Mouse (Mus musculus) midbrain, embryonic 15.5 days (tissue): ENCODE measurements around the gene Nme1. TPM values are rescaled to one million over a fixed set of nuclear protein-coding genes. Genes with fewer than 3 reads are reported as not detected.

Experiments
- ATAC-seq: fragments of 200-750 bp; cut with Nextera tagmentation; replicated peaks from 2 replicates; pipeline ENCODE4 v1.8.0; 2017; ENCODE audit warnings: moderate TSS enrichment
- H3K27ac ChIP-seq: fragments of 300-500 bp; sonication (generic); 2 replicates; pipeline ENCODE4 v1.5.1; 2015; ENCODE audit warnings: mild to moderate bottlenecking, inconsistent platforms
- H3K27me3 ChIP-seq: fragments of 300-500 bp; sonication (generic); replicated peaks from 2 replicates; pipeline ENCODE4 v1.6.1; 2015; ENCODE audit warnings: inconsistent platforms
- H3K36me3 ChIP-seq: fragments of 300-500 bp; sonication (generic); replicated peaks from 2 replicates; pipeline ENCODE4 v1.6.1; 2015; ENCODE audit warnings: inconsistent platforms
- H3K4me1 ChIP-seq: fragments of 300-500 bp; sonication (generic); 2 replicates; pipeline ENCODE4 v1.6.1; 2015; ENCODE audit warnings: inconsistent platforms
- H3K4me2 ChIP-seq: fragments of 300-500 bp; sonication (generic); 2 replicates; pipeline ENCODE4 v1.6.1; 2015; ENCODE audit warnings: inconsistent platforms, mild to moderate bottlenecking, moderate library complexity
- H3K4me3 ChIP-seq: fragments of 300-500 bp; sonication (generic); 2 replicates; pipeline ENCODE4 v1.5.1; 2015; ENCODE audit warnings: mild to moderate bottlenecking, inconsistent platforms
- H3K9ac ChIP-seq: fragments of 300-500 bp; sonication (generic); 2 replicates; pipeline ENCODE4 v1.6.1; 2015; ENCODE audit warnings: mild to moderate bottlenecking, inconsistent platforms
- H3K9me3 ChIP-seq: fragments of 300-500 bp; sonication (generic); 2 replicates; pipeline ENCODE4 v1.6.1; 2016; ENCODE audit warnings: inconsistent platforms
- WGBS: fragments of 180-500 bp; shearing (Covaris S2); methylation state at CpG from one replicate; pipeline ENCODE4 v1.1.7; 2015; ENCODE audit warnings: mixed read lengths; 5-methylcytosine and 5-hydroxymethylcytosine counted together
- polyA plus RNA-seq: library from polyadenylated mRNA; unstranded; fragments of >200 nt; fragmentation: Nextera tagmentation; extraction: Ambion mirVana; gene quantifications from 2 replicates; pipeline ENCODE4 v1.2.1, GENCODE M21; 2015

The Nme1 gene
- 473 and 498 TPM in 2 replicates for polyA plus RNA-seq

GRCm38 (mm10) chr11:93968005-93968847 lies at the start of gene Nme1, which contains the start of gene Gm20390:
Gene Nme1 (minus strand): TSS chr11:93968521.
Gene Gm20390 (minus strand): TSS chr11:93968293.
- no peaks in the 10 kb centered on the region for H3K9me3 ChIP-seq
- WGBS = under 1% methylated on average over 40 of the region's 40 CpGs
- peak; percentile 96 for ATAC-seq

GRCm38 (mm10) chr11:94003346-94003745 lies 35.0 kb upstream of the Nme1 start:
- no peak overlapping the region for H3K4me3 ChIP-seq
- no peak overlapping the region for H3K9ac ChIP-seq
- peaks cover 13% of the 10 kb centered on the region for H3K4me1 ChIP-seq
- 98% methylated on average over 2 of the region's 2 CpGs for WGBS
- ATAC-seq = no peak
- H3K9me3 ChIP-seq = no peaks in the 10 kb centered on the region
- H3K4me2 ChIP-seq = no peak overlapping the region
- no peaks in the 10 kb centered on the region for H3K27me3 ChIP-seq
- H3K36me3 ChIP-seq = no peaks in the 10 kb centered on the region
- H3K27ac ChIP-seq = no peak overlapping the region

More at GRCm38 (mm10) chr11:93968005-93968847, at the start of gene Nme1, which contains the start of gene Gm20390:
- Histone ChIP-seq H3K36me3 (peaks cover 20% of the 10 kb centered on the region), H3K27me3 (no peaks in the 10 kb centered on the region), H3K4me1 (peaks cover 23% of the 10 kb centered on the region), H3K4me3 (peak within 1 kb of the TSS; percentile 61), H3K9ac (peak within 1 kb of the TSS; percentile 62), H3K4me2 (peak within 1 kb of the TSS; percentile 69), H3K27ac (peak within 1 kb of the TSS; percentile 82)

- Histone ChIP-seq H3K9me3 (no peaks in the 10 kb centered on the region), H3K27me3 (no peaks in the 10 kb centered on the region), H3K4me1 (peaks cover 36% of the 10 kb centered on the region), H3K27ac (no peak overlapping the region), H3K9ac (no peak overlapping the region), H3K36me3 (no peaks in the 10 kb centered on the region), H3K4me3 (no peak overlapping the region), H3K4me2 (no peak overlapping the region)
- no peak for ATAC-seq
These were observed 31.0 kb upstream of the Nme1 start for GRCm38 (mm10) chr11:93999276-93999675.

- no peak for ATAC-seq
- no peaks in the 10 kb centered on the region for H3K36me3 ChIP-seq
- H3K4me2 ChIP-seq = peak overlapping the region; percentile 68
- 34% methylated on average over 13 of the region's 13 CpGs for WGBS
- peak overlapping the region; percentile 98 for H3K4me3 ChIP-seq
- H3K9me3 ChIP-seq = no peaks in the 10 kb centered on the region
- H3K9ac ChIP-seq = peak overlapping the region; percentile 90; the same call in 1 of the 2 replicates
- no peaks in the 10 kb centered on the region for H3K27me3 ChIP-seq
- peaks cover 36% of the 10 kb centered on the region for H3K4me1 ChIP-seq
- no peak overlapping the region for H3K27ac ChIP-seq
These were observed 28.9 kb upstream of the Nme1 start for GRCm38 (mm10) chr11:93997141-93997775.

GRCm38 (mm10) chr11:93996306-93997140 lies 28.2 kb upstream of the Nme1 start:
- Histone ChIP-seq H3K9ac (peak overlapping the region; percentile 90), H3K27ac (peak overlapping the region; percentile 96), H3K4me3 (peak overlapping the region; percentile 98), H3K4me1 (peaks cover 36% of the 10 kb centered on the region), H3K36me3 (no peaks in the 10 kb centered on the region), H3K27me3 (no peaks in the 10 kb centered on the region), H3K4me2 (peak overlapping the region; percentile 68), H3K9me3 (no peaks in the 10 kb centered on the region)
- WGBS = under 1% methylated on average over 58 of the region's 58 CpGs
- ATAC-seq = peak; percentile 72

GRCm38 (mm10) chr11:93995720-93996305 lies 27.5 kb upstream of the Nme1 start, which contains the start of gene Spag9:
Gene Spag9 (plus strand): TSS chr11:93996091.
- Histone ChIP-seq H3K9ac (peak within 1 kb of the TSS; percentile 90), H3K27me3 (no peaks in the 10 kb centered on the region), H3K9me3 (no peaks in the 10 kb centered on the region), H3K4me1 (peaks cover 36% of the 10 kb centered on the region), H3K4me3 (peak within 1 kb of the TSS; percentile 98), H3K27ac (peak within 1 kb of the TSS; percentile 96), H3K36me3 (no peaks in the 10 kb centered on the region), H3K4me2 (peak within 1 kb of the TSS; percentile 88)
- peak; percentile 94 for ATAC-seq
- WGBS = 1% methylated on average over 59 of the region's 70 CpGs

GRCm38 (mm10) chr11:93995111-93995719 lies 26.9 kb upstream of the Nme1 start:
- Histone ChIP-seq H3K4me2 (peak overlapping the region; percentile 88), H3K9ac (peak overlapping the region; percentile 70), H3K36me3 (no peaks in the 10 kb centered on the region), H3K27me3 (no peaks in the 10 kb centered on the region), H3K4me3 (peak overlapping the region; percentile 98), H3K4me1 (peaks cover 36% of the 10 kb centered on the region), H3K27ac (peak overlapping the region; percentile 96), H3K9me3 (no peaks in the 10 kb centered on the region)
- 9% methylated on average over 15 of the region's 15 CpGs for WGBS
- ATAC-seq = peak; percentile 53

- H3K27ac ChIP-seq = peak overlapping the region; percentile 96; the same call in 1 of the 2 replicates
- H3K36me3 ChIP-seq = no peaks in the 10 kb centered on the region
- H3K4me1 ChIP-seq = peaks cover 33% of the 10 kb centered on the region
- peak overlapping the region; percentile 70 for H3K9ac ChIP-seq
- ATAC-seq = no peak
- H3K9me3 ChIP-seq = no peaks in the 10 kb centered on the region
- 65% methylated on average over 5 of the region's 5 CpGs for WGBS
- H3K4me3 ChIP-seq = no peak overlapping the region
- H3K4me2 ChIP-seq = peak overlapping the region; percentile 88; the same call in 1 of the 2 replicates
- H3K27me3 ChIP-seq = no peaks in the 10 kb centered on the region
These were observed 26.2 kb upstream of the Nme1 start for GRCm38 (mm10) chr11:93994531-93994930.

- Histone ChIP-seq H3K27me3 (no peaks in the 10 kb centered on the region), H3K9ac (no peak overlapping the region), H3K4me2 (no peak overlapping the region), H3K4me3 (no peak overlapping the region), H3K9me3 (no peaks in the 10 kb centered on the region), H3K27ac (no peak overlapping the region), H3K4me1 (no peaks in the 10 kb centered on the region), H3K36me3 (no peaks in the 10 kb centered on the region)
- no peak for ATAC-seq
- WGBS = 76% methylated on average over 12 of the region's 12 CpGs
These were observed 20.2 kb upstream of the Nme1 start for GRCm38 (mm10) chr11:93988328-93989062.

GRCm38 (mm10) chr11:93987625-93988327 lies 19.5 kb upstream of the Nme1 start:
- Histone ChIP-seq H3K27me3 (no peaks in the 10 kb centered on the region), H3K4me2 (no peak overlapping the region), H3K36me3 (no peaks in the 10 kb centered on the region), H3K9me3 (no peaks in the 10 kb centered on the region), H3K4me1 (no peaks in the 10 kb centered on the region), H3K9ac (no peak overlapping the region), H3K4me3 (no peak overlapping the region), H3K27ac (no peak overlapping the region)
- ATAC-seq = no peak
- WGBS = 71% methylated on average over 8 of the region's 8 CpGs
